Mouse (Mus musculus): ENCODE measurements around the gene Mcm8. TPM values are rescaled to one million over a fixed set of nuclear protein-coding genes. Genes with fewer than 3 reads are reported as not detected.

Gene Mcm8
- polyA plus RNA-seq, 1 experiment from 2014 or later = 9.2 TPM

GRCm38 (mm10) chr2:132867521-132867920, 51.6 kb downstream of the Mcm8 start:
- Histone ChIP-seq H3K4me3 (replicated peaks; ENCODE audit: low read length) (no peak overlapping the region), H3K27me3 (replicated peaks; ENCODE audit: control insufficient read depth, insufficient read depth, low read length) (no peaks in the 10 kb centered on the region), H3K36me3 (ENCODE audit: control insufficient read depth, insufficient read depth) (peaks cover 13% of the 10 kb centered on the region), H3K4me2 (ENCODE audit: low read length) (no peak overlapping the region), H3K9me3 (ENCODE audit: control insufficient read depth, low read length) (no peaks in the 10 kb centered on the region), H3K4me1 (replicated peaks; ENCODE audit: control insufficient read depth, insufficient read depth, low read length) (no peaks in the 10 kb centered on the region), H3K9ac (replicated peaks; ENCODE audit: low read depth, low read length) (no peak overlapping the region), H3K27ac (ENCODE audit: low read length) (no peak overlapping the region)
- no peak for ATAC-seq
- 76% methylated on average over 5 of the region's 5 CpGs for WGBS

GRCm38 (mm10) chr2:132869682-132870081, 53.7 kb downstream of the Mcm8 start:
- Histone ChIP-seq H3K27me3 (replicated peaks; ENCODE audit: control insufficient read depth, insufficient read depth, low read length) (no peaks in the 10 kb centered on the region), H3K27ac (ENCODE audit: low read length) (no peak overlapping the region), H3K4me2 (ENCODE audit: low read length) (no peak overlapping the region), H3K36me3 (ENCODE audit: control insufficient read depth, insufficient read depth) (peaks cover 9% of the 10 kb centered on the region), H3K9me3 (ENCODE audit: control insufficient read depth, low read length) (no peaks in the 10 kb centered on the region), H3K4me1 (replicated peaks; ENCODE audit: control insufficient read depth, insufficient read depth, low read length) (no peaks in the 10 kb centered on the region), H3K9ac (replicated peaks; ENCODE audit: low read depth, low read length) (no peak overlapping the region), H3K4me3 (replicated peaks; ENCODE audit: low read length) (no peak overlapping the region)
- ATAC-seq = no peak
- WGBS = 89% methylated on average over 5 of the region's 5 CpGs

GRCm38 (mm10) chr2:132870286-132870685, 54.3 kb downstream of the Mcm8 start:
- H3K27me3 ChIP-seq (replicated peaks; ENCODE audit: control insufficient read depth, insufficient read depth, low read length) = no peaks in the 10 kb centered on the region
- H3K4me2 ChIP-seq (ENCODE audit: low read length) = no peak overlapping the region
- no peak overlapping the region for H3K4me3 ChIP-seq (replicated peaks; ENCODE audit: low read length)
- H3K9ac ChIP-seq (replicated peaks; ENCODE audit: low read depth, low read length) = no peak overlapping the region
- 84% methylated on average over 4 of the region's 4 CpGs for WGBS
- H3K9me3 ChIP-seq (ENCODE audit: control insufficient read depth, low read length) = no peaks in the 10 kb centered on the region
- no peaks in the 10 kb centered on the region for H3K4me1 ChIP-seq (replicated peaks; ENCODE audit: control insufficient read depth, insufficient read depth, low read length)
- H3K27ac ChIP-seq (ENCODE audit: low read length) = no peak overlapping the region
- H3K36me3 ChIP-seq (ENCODE audit: control insufficient read depth, insufficient read depth) = peaks cover 6% of the 10 kb centered on the region
- ATAC-seq = no peak

- no peak overlapping the region for H3K9ac ChIP-seq (replicated peaks; ENCODE audit: low read depth, low read length)
- H3K36me3 ChIP-seq (ENCODE audit: control insufficient read depth, insufficient read depth) = peaks cover 3% of the 10 kb centered on the region
- 70% methylated on average over 3 of the region's 3 CpGs for WGBS
- H3K9me3 ChIP-seq (ENCODE audit: control insufficient read depth, low read length) = no peaks in the 10 kb centered on the region
- no peaks in the 10 kb centered on the region for H3K4me1 ChIP-seq (replicated peaks; ENCODE audit: control insufficient read depth, insufficient read depth, low read length)
- no peak overlapping the region for H3K4me3 ChIP-seq (replicated peaks; ENCODE audit: low read length)
- ATAC-seq = no peak
- no peak overlapping the region for H3K4me2 ChIP-seq (ENCODE audit: low read length)
- no peak overlapping the region for H3K27ac ChIP-seq (ENCODE audit: low read length)
- no peaks in the 10 kb centered on the region for H3K27me3 ChIP-seq (replicated peaks; ENCODE audit: control insufficient read depth, insufficient read depth, low read length)
These were observed 55.7 kb downstream of the Mcm8 start for GRCm38 (mm10) chr2:132871663-132872062.

- H3K4me2 ChIP-seq (ENCODE audit: low read length) = no peak overlapping the region
- 0 out of 2 replicates have a peak, but pooled peaks cover 1% of the 10 kb centered on the region for H3K4me1 ChIP-seq (replicated peaks; ENCODE audit: control insufficient read depth, insufficient read depth, low read length)
- 70% methylated on average over 10 of the region's 10 CpGs for whole genome bisulfite sequencing
- no peak overlapping the region for H3K9ac ChIP-seq (replicated peaks; ENCODE audit: low read depth, low read length)
- peaks cover 9% of the 10 kb centered on the region for H3K27me3 ChIP-seq (replicated peaks; ENCODE audit: control insufficient read depth, insufficient read depth, low read length)
- no peak overlapping the region for H3K4me3 ChIP-seq (replicated peaks; ENCODE audit: low read length)
- no peak overlapping the region for H3K27ac ChIP-seq (ENCODE audit: low read length)
- H3K36me3 ChIP-seq (ENCODE audit: control insufficient read depth, insufficient read depth) = no peaks in the 10 kb centered on the region
- H3K9me3 ChIP-seq (ENCODE audit: control insufficient read depth, low read length) = no peaks in the 10 kb centered on the region
- ATAC-seq = no peak
These were observed 57.9 kb downstream of the Mcm8 start for GRCm38 (mm10) chr2:132873657-132874326.

GRCm38 (mm10) chr2:132876991-132877390, 61.0 kb downstream of the Mcm8 start:
- 93% methylated on average over 1 of the region's 1 CpGs for WGBS

GRCm38 (mm10) chr2:132879261-132880044, 63.5 kb downstream of the Mcm8 start:
- H3K4me1 ChIP-seq (replicated peaks; ENCODE audit: control insufficient read depth, insufficient read depth, low read length) = peaks cover 14% of the 10 kb centered on the region
- peak; percentile 89 for ATAC-seq
- peak overlapping the region; percentile 54 for H3K4me3 ChIP-seq (replicated peaks; ENCODE audit: low read length)
- H3K9me3 ChIP-seq (ENCODE audit: control insufficient read depth, low read length) = no peaks in the 10 kb centered on the region
- peaks cover 17% of the 10 kb centered on the region for H3K27me3 ChIP-seq (replicated peaks; ENCODE audit: control insufficient read depth, insufficient read depth, low read length)
- under 1% methylated on average over 58 of the region's 58 CpGs for WGBS
- no peak overlapping the region for H3K27ac ChIP-seq (ENCODE audit: low read length)
- H3K36me3 ChIP-seq (ENCODE audit: control insufficient read depth, insufficient read depth) = no peaks in the 10 kb centered on the region
- H3K9ac ChIP-seq (replicated peaks; ENCODE audit: low read depth, low read length) = peak overlapping the region; percentile 48
- peak overlapping the region; percentile 86 for H3K4me2 ChIP-seq (ENCODE audit: low read length)

More at GRCm38 (mm10) chr2:132876991-132877390, 61.0 kb downstream of the Mcm8 start:
- peaks cover 17% of the 10 kb centered on the region for H3K27me3 ChIP-seq (replicated peaks; ENCODE audit: control insufficient read depth, insufficient read depth, low read length)
- H3K4me3 ChIP-seq (replicated peaks; ENCODE audit: low read length) = no peak overlapping the region
- ATAC-seq = no peak
- peaks cover 14% of the 10 kb centered on the region for H3K4me1 ChIP-seq (replicated peaks; ENCODE audit: control insufficient read depth, insufficient read depth, low read length)
- H3K9ac ChIP-seq (replicated peaks; ENCODE audit: low read depth, low read length) = no peak overlapping the region
- no peak overlapping the region for H3K4me2 ChIP-seq (ENCODE audit: low read length)
- no peak overlapping the region for H3K27ac ChIP-seq (ENCODE audit: low read length)
- no peaks in the 10 kb centered on the region for H3K36me3 ChIP-seq (ENCODE audit: control insufficient read depth, insufficient read depth)
- H3K9me3 ChIP-seq (ENCODE audit: control insufficient read depth, low read length) = no peaks in the 10 kb centered on the region

GRCm38 (mm10) chr2:132880844-132881645, 65.1 kb downstream of the Mcm8 start, which contains the start of gene Lrrn4:
Lrrn4 (minus strand) TSS chr2:132880891.
- Histone ChIP-seq H3K27me3 (replicated peaks; ENCODE audit: control insufficient read depth, insufficient read depth, low read length) (peaks cover 17% of the 10 kb centered on the region), H3K36me3 (ENCODE audit: control insufficient read depth, insufficient read depth) (no peaks in the 10 kb centered on the region), H3K27ac (ENCODE audit: low read length) (no peak within 1 kb of the TSS), H3K9ac (replicated peaks; ENCODE audit: low read depth, low read length) (peak within 1 kb of the TSS; percentile 48), H3K4me2 (ENCODE audit: low read length) (peak within 1 kb of the TSS; percentile 86), H3K4me1 (replicated peaks; ENCODE audit: control insufficient read depth, insufficient read depth, low read length) (peaks cover 14% of the 10 kb centered on the region), H3K9me3 (ENCODE audit: control insufficient read depth, low read length) (no peaks in the 10 kb centered on the region), H3K4me3 (replicated peaks; ENCODE audit: low read length) (peak within 1 kb of the TSS; percentile 54)
- ATAC-seq = no peak
- WGBS = 8% methylated on average over 12 of the region's 12 CpGs
